Mouse (Mus musculus): Measurements from ENCODE around the gene Zc2hc1c. TPM values are rescaled to one million over a fixed set of nuclear protein-coding genes. Genes with fewer than 3 reads are reported as not detected.

Zc2hc1c gene
- polyA plus RNA-seq, 1 experiment from 2014 or later, result 1.1 TPM

- Histone ChIP-seq H3K4me2 (replicated peaks) (no peak overlapping the region), H3K27ac (no peak overlapping the region), H3K4me3 (no peak overlapping the region), H3K27me3 (no peaks in the 10 kb centered on the region), H3K36me3 (peaks cover 35% of the 10 kb centered on the region), H3K9ac (no peak overlapping the region), H3K4me1 (0 out of 2 replicates have a peak, but pooled peaks cover 13% of the 10 kb centered on the region), H3K9me3 (peaks cover 8% of the 10 kb centered on the region; the same call in 1 of the 2 replicates)
- WGBS, result 76% methylated on average over 11 of the region's 11 CpGs
- no peak for ATAC-seq (ENCODE audit: insufficient number of reproducible peaks, insufficient read depth, low FRiP score, low TSS enrichment)
Measured at GRCm38 (mm10) chr12:85298127-85298834, 9.9 kb downstream of the Zc2hc1c start.

- no peak overlapping the region for H3K9ac ChIP-seq
- no peak overlapping the region for H3K27ac ChIP-seq
- WGBS, result 84% methylated on average over 1 of the region's 1 CpGs
- H3K4me3 ChIP-seq, result no peak overlapping the region
- H3K36me3 ChIP-seq, result peaks cover 40% of the 10 kb centered on the region
- no peaks in the 10 kb centered on the region for H3K27me3 ChIP-seq
- 0 out of 2 replicates have a peak, but pooled peaks cover 13% of the 10 kb centered on the region for H3K4me1 ChIP-seq
- no peak for ATAC-seq (ENCODE audit: insufficient number of reproducible peaks, insufficient read depth, low FRiP score, low TSS enrichment)
- H3K9me3 ChIP-seq, result peaks cover 8% of the 10 kb centered on the region; the same call in 1 of the 2 replicates
- H3K4me2 ChIP-seq (replicated peaks), result no peak overlapping the region
Measured at GRCm38 (mm10) chr12:85298835-85299180, 10.4 kb downstream of the Zc2hc1c start.

DNA sequence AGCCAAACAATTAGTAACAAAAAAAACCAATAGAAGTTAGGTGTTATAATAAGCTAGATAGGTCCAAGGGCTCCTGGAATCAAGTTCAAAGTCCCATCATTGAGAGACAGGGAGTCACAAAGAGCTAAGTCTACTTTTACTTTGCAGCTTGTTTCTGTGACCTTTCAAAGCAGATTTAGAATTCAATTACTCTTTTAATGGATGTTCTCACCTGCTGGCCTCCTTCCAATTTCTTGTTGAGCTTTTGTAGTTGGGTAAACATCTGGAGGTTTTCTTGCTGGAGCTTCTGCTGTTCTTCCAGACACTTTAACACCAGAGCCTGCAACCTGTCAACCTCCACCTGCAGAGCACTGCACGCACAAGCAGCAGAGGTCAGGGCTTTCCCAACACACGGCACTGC is 14.9 kb downstream of the Zc2hc1c start:
- no peak overlapping the region for H3K4me2 ChIP-seq (replicated peaks)
- no peaks in the 10 kb centered on the region; the same call in 1 of the 2 replicates for H3K4me1 ChIP-seq
- no peak overlapping the region for H3K27ac ChIP-seq
- no peak overlapping the region for H3K9ac ChIP-seq
- no peak overlapping the region for H3K4me3 ChIP-seq
- no peaks in the 10 kb centered on the region for H3K9me3 ChIP-seq
- ATAC-seq (ENCODE audit: insufficient number of reproducible peaks, insufficient read depth, low FRiP score, low TSS enrichment), result no peak
- H3K27me3 ChIP-seq, result no peaks in the 10 kb centered on the region
- peaks cover 82% of the 10 kb centered on the region for H3K36me3 ChIP-seq
- 63% methylated on average over 2 of the region's 2 CpGs for WGBS

- Histone ChIP-seq H3K4me3 (no peak overlapping the region), H3K4me2 (replicated peaks) (no peak overlapping the region), H3K36me3 (peaks cover 94% of the 10 kb centered on the region), H3K9me3 (no peaks in the 10 kb centered on the region), H3K27me3 (no peaks in the 10 kb centered on the region), H3K27ac (no peak overlapping the region), H3K4me1 (no peaks in the 10 kb centered on the region; the same call in 1 of the 2 replicates), H3K9ac (no peak overlapping the region)
- WGBS, result 71% methylated on average over 4 of the region's 4 CpGs
- no peak for ATAC-seq (ENCODE audit: insufficient number of reproducible peaks, insufficient read depth, low FRiP score, low TSS enrichment)
Measured at GRCm38 (mm10) chr12:85304725-85305124, 16.3 kb downstream of the Zc2hc1c start.

DNA sequence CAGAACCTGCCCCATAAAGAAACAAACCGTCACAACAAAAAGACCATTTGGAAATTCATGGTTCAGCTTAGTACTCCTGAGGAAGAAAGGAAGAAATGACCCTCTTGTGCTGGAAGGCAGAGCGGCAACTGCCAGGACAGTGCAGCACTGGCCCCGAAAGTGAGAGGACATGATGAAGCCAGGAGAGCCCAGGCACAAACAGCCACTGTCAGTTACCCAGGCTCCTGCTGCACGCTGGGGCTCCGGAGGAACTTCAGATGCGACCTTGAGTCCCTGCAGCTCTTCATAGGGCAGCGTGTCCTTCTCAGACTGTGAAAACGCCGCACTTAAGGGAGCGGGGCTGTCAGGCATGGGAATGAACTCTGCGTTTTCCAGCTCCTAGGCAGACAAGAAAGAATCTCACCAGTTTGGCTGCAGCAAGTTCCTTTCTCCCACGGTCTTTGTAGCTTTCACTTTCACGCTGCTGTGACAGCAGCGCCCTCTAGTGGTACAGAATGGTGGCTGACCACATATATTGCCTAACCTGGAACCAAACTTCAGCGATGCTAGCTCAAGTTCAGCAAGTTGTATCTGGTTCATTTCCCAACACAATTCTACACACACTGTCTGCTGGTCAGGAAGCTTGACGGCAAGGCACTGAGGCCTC is 17.0 kb downstream of the Zc2hc1c start:
- Histone ChIP-seq H3K4me3 (no peak overlapping the region), H3K4me2 (replicated peaks) (no peak overlapping the region), H3K36me3 (peaks cover 93% of the 10 kb centered on the region), H3K27me3 (no peaks in the 10 kb centered on the region), H3K27ac (no peak overlapping the region), H3K9me3 (no peaks in the 10 kb centered on the region), H3K4me1 (no peaks in the 10 kb centered on the region; the same call in 1 of the 2 replicates), H3K9ac (peak overlapping the region; percentile 15; the same call in 1 of the 2 replicates)
- peak; percentile 24; the same call in 1 of the 2 replicates for ATAC-seq (ENCODE audit: insufficient number of reproducible peaks, insufficient read depth, low FRiP score, low TSS enrichment)
- 52% methylated on average over 16 of the region's 16 CpGs for WGBS

GRCm38 (mm10) chr12:85308651-85309050 is 20.3 kb downstream of the Zc2hc1c start:
- Histone ChIP-seq H3K9ac (no peak overlapping the region), H3K27ac (no peak overlapping the region), H3K4me2 (replicated peaks) (no peak overlapping the region), H3K27me3 (no peaks in the 10 kb centered on the region), H3K36me3 (peaks cover 95% of the 10 kb centered on the region), H3K4me1 (no peaks in the 10 kb centered on the region; the same call in 1 of the 2 replicates), H3K4me3 (no peak overlapping the region), H3K9me3 (no peaks in the 10 kb centered on the region)
- no peak for ATAC-seq (ENCODE audit: insufficient number of reproducible peaks, insufficient read depth, low FRiP score, low TSS enrichment)
- WGBS, result 75% methylated on average over 3 of the region's 3 CpGs

DNA sequence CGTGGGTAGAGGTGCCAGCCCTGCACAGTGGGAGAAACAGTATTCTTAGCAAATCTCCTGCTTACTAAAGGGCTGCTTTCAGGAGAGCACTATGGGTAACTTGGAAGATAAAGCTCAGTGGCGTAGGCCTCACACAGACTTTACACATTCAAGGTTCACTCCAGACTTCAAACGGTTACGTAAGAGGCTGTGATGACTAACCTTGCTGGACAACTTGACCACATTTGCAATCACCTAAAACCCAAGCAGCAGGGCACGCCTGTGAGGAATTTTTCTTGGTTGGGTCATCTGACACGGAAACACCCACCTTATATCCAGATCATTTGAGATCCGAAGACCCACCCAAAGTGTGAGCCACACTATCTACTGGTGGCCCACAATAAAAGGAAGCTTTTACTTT is 41.8 kb downstream of the Zc2hc1c start:
- Histone ChIP-seq H3K4me3 (no peak overlapping the region), H3K4me2 (replicated peaks) (no peak overlapping the region), H3K36me3 (peaks cover 76% of the 10 kb centered on the region), H3K4me1 (no peaks in the 10 kb centered on the region), H3K9me3 (no peaks in the 10 kb centered on the region), H3K27ac (no peak overlapping the region), H3K27me3 (no peaks in the 10 kb centered on the region), H3K9ac (no peak overlapping the region)
- WGBS, result 90% methylated on average over 7 of the region's 7 CpGs
- no peak for ATAC-seq (ENCODE audit: insufficient number of reproducible peaks, insufficient read depth, low FRiP score, low TSS enrichment)

DNA sequence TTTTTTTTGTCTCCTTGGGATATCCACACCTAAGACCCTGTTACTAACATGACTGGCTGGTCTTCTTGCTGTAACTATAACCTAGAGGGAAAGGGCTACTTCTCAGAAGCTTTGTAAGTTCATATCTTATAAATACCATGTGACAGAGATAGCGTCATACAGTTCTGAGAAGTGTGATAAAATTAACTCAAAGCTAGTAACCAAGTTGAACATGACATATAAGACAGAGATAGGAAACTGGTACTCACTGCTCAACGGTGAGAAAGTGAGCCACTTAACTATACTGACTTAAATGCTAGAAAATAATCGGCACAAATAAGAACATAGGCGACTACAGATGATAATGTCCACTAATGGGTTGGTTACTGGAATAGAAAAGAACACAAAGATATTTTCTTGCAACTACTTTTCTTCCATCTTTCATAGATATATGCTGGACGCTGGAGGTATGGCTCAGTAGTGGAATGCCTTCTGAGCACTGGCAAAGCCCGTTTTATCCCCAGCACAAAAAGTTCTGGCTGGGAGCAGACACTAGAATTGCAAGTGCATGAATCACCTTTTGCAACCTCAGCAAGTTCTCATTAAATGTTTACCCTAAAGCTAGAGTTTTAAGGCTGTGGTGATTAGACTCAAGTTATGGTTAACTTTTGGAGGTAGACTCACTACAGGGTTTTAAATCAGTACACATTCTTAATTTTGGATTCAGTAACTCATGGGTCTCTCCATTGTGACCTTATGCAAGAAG is 49.3 kb downstream of the Zc2hc1c start:
- H3K27ac ChIP-seq, result no peak overlapping the region
- no peaks in the 10 kb centered on the region for H3K27me3 ChIP-seq
- H3K9me3 ChIP-seq, result no peaks in the 10 kb centered on the region
- H3K4me3 ChIP-seq, result peak overlapping the region; percentile 95; the same call in 1 of the 2 replicates
- no peak for ATAC-seq (ENCODE audit: insufficient number of reproducible peaks, insufficient read depth, low FRiP score, low TSS enrichment)
- WGBS, result 86% methylated on average over 6 of the region's 6 CpGs
- peaks cover 17% of the 10 kb centered on the region for H3K36me3 ChIP-seq
- peak overlapping the region; percentile 95; the same call in 1 of the 2 replicates for H3K9ac ChIP-seq
- peaks cover 12% of the 10 kb centered on the region; the same call in 1 of the 2 replicates for H3K4me1 ChIP-seq
- peak overlapping the region; percentile 62 for H3K4me2 ChIP-seq (replicated peaks)

DNA sequence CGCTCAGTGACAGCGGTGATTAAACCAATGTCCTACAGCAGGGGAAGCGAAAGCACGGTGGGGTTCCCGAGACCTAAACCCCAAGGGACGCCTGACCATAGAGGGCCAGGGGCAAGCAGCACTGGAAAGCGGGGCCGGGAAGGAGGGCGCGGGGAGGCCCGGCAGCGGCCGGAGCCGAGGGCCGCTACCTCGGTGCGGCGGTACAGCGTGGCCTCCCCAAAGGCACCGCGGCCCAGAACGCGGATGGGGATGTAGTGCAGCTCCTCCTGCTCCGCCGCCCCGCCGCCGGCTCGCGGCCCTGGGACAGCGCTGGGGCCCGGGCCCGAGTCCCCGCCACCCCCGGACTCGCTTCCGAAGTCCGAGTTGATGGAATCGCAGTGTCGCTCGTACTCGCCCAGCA is 50.4 kb downstream of the Zc2hc1c start:
- H3K4me1 ChIP-seq, result peaks cover 12% of the 10 kb centered on the region; the same call in 1 of the 2 replicates
- no peaks in the 10 kb centered on the region for H3K27me3 ChIP-seq
- H3K4me3 ChIP-seq, result peak overlapping the region; percentile 95
- 2% methylated on average over 42 of the region's 42 CpGs for WGBS
- ATAC-seq (ENCODE audit: insufficient number of reproducible peaks, insufficient read depth, low FRiP score, low TSS enrichment), result peak; percentile 41; the same call in 1 of the 2 replicates
- H3K9ac ChIP-seq, result peak overlapping the region; percentile 95
- peak overlapping the region; percentile 62 for H3K4me2 ChIP-seq (replicated peaks)
- peaks cover 10% of the 10 kb centered on the region for H3K36me3 ChIP-seq
- H3K27ac ChIP-seq, result peak overlapping the region; percentile 88
- H3K9me3 ChIP-seq, result no peaks in the 10 kb centered on the region

- WGBS, result under 1% methylated on average over 36 of the region's 36 CpGs
- Histone ChIP-seq H3K4me2 (replicated peaks) (peak within 1 kb of the TSS; percentile 62), H3K36me3 (peaks cover 5% of the 10 kb centered on the region), H3K27ac (peak within 1 kb of the TSS; percentile 88), H3K9me3 (no peaks in the 10 kb centered on the region), H3K27me3 (no peaks in the 10 kb centered on the region), H3K4me3 (peak within 1 kb of the TSS; percentile 95), H3K4me1 (peaks cover 14% of the 10 kb centered on the region; the same call in 1 of the 2 replicates), H3K9ac (peak within 1 kb of the TSS; percentile 95)
- peak; percentile 80 for ATAC-seq (ENCODE audit: insufficient number of reproducible peaks, insufficient read depth, low FRiP score, low TSS enrichment)
Measured at GRCm38 (mm10) chr12:85339243-85339729, 50.9 kb downstream of the Zc2hc1c start, which contains the start of gene Nek9. Gene Nek9 (minus strand): TSS chr12:85339362.

- no peaks in the 10 kb centered on the region for H3K9me3 ChIP-seq
- H3K4me3 ChIP-seq, result peak overlapping the region; percentile 95; the same call in 1 of the 2 replicates
- H3K27ac ChIP-seq, result no peak overlapping the region
- H3K4me1 ChIP-seq, result peaks cover 20% of the 10 kb centered on the region; the same call in 1 of the 2 replicates
- H3K4me2 ChIP-seq (replicated peaks), result peak overlapping the region; percentile 62
- ATAC-seq (ENCODE audit: insufficient number of reproducible peaks, insufficient read depth, low FRiP score, low TSS enrichment), result no peak
- no peaks in the 10 kb centered on the region for H3K27me3 ChIP-seq
- H3K9ac ChIP-seq, result no peak overlapping the region
- 0 out of 2 replicates have a peak, but pooled peaks cover 2% of the 10 kb centered on the region for H3K36me3 ChIP-seq
- WGBS, result 56% methylated on average over 4 of the region's 4 CpGs
Measured at GRCm38 (mm10) chr12:85339947-85340346, 51.6 kb downstream of the Zc2hc1c start.
